Mouse (Mus musculus): ENCODE results near the gene Ssty1. TPM values are rescaled to one million over a fixed set of nuclear protein-coding genes. Genes with fewer than 3 reads are reported as not detected.
"Not testable (repeated sequence)": the region's sequence is repeated elsewhere in the genome, so short reads cannot be mapped to it uniquely, and the experiment has no call there.

The Ssty1 gene
- not detected for polyA plus RNA-seq (2017; shearing (Covaris generic))

- not testable (repeated sequence) for ATAC-seq
Observed at GRCm38 (mm10) chrY:18088816-18089215, at the start of gene Ssty1. TSS of gene Ssty1 (plus strand) at chrY:18089116.

- not testable (repeated sequence) for ATAC-seq
Observed at GRCm38 (mm10) chrY:18061712-18062111, 27.2 kb upstream of the Ssty1 start, which contains the start of gene Gm21764. TSS of gene Gm21764 (minus strand) at chrY:18061812.

Other genes with a start within 250 kb of the Ssty1 start
- gene Gm21904, start 242.8 kb upstream of the Ssty1 start, polyA plus RNA-seq (2017; shearing (Covaris generic)), result not detected
- not detected for gene Gm20772, start 214.4 kb upstream of the Ssty1 start, polyA plus RNA-seq (2017; shearing (Covaris generic))
- not detected for gene Gm20831, start 214.4 kb upstream of the Ssty1 start, polyA plus RNA-seq (2017; shearing (Covaris generic))
- not detected for gene Srsy, start 151.8 kb upstream of the Ssty1 start, polyA plus RNA-seq (2017; shearing (Covaris generic))
- gene Gm21764, start 27.3 kb upstream of the Ssty1 start, polyA plus RNA-seq (2017; shearing (Covaris generic)), result not detected